Mouse (Mus musculus) liver, embryonic 12.5 days (tissue): ENCODE measurements around the gene Mfsd12. TPM values are rescaled to one million over a fixed set of nuclear protein-coding genes. Genes with fewer than 3 reads are reported as not detected.

Experiments used
- ATAC-seq: fragments of 200-750 bp; cut with Nextera tagmentation; 2 replicates; pipeline ENCODE4 v1.8.0; 2017; ENCODE audit warnings: moderate number of reproducible peaks, mild to moderate bottlenecking, moderate library complexity
- H3K27ac ChIP-seq: fragments of 300-500 bp; sonication (generic); 2 replicates; pipeline ENCODE4 v1.5.1; 2016; ENCODE audit warnings: mild to moderate bottlenecking
- H3K27me3 ChIP-seq: fragments of 300-500 bp; sonication (generic); replicated peaks from 2 replicates; pipeline ENCODE4 v1.6.1; 2016; ENCODE audit warnings: mild to moderate bottlenecking, moderate library complexity
- H3K36me3 ChIP-seq: fragments of 300-500 bp; sonication (generic); 2 replicates; pipeline ENCODE4 v1.6.1; 2016; ENCODE audit warnings: mild to moderate bottlenecking, moderate library complexity
- H3K4me1 ChIP-seq: fragments of 300-500 bp; sonication (generic); 2 replicates; pipeline ENCODE4 v1.6.1; 2016
- H3K4me2 ChIP-seq: fragments of 300-500 bp; sonication (generic); 2 replicates; pipeline ENCODE4 v1.6.1; 2016; ENCODE audit warnings: mild to moderate bottlenecking, moderate library complexity
- H3K4me3 ChIP-seq: fragments of 300-500 bp; sonication (generic); 2 replicates; pipeline ENCODE4 v1.5.1; 2016; ENCODE audit warnings: mild to moderate bottlenecking, moderate library complexity
- H3K9ac ChIP-seq: fragments of 300-500 bp; sonication (generic); 2 replicates; pipeline ENCODE4 v1.6.1; 2016; ENCODE audit warnings: mild to moderate bottlenecking, moderate library complexity
- H3K9me3 ChIP-seq: fragments of 300-500 bp; sonication (generic); replicated peaks from 2 replicates; pipeline ENCODE4 v1.6.1; 2016; ENCODE audit warnings: mild to moderate bottlenecking, moderate library complexity
- WGBS: fragments of 180-500 bp; shearing (Covaris S2); methylation state at CpG from one replicate; pipeline ENCODE4 v1.1.7; 2016; ENCODE audit not compliant: insufficient replicate concordance; 5-methylcytosine and 5-hydroxymethylcytosine counted together
- polyA plus RNA-seq: library from polyadenylated mRNA; unstranded; fragments of >200 nt; fragmentation: Nextera tagmentation; extraction: Ambion mirVana; gene quantifications from 2 replicates; pipeline ENCODE4 v1.2.1, GENCODE M21; 2016

The Mfsd12 gene
- polyA plus RNA-seq, 1 experiment from 2014 or later = 20.8 TPM

- Histone ChIP-seq H3K9ac (peak within 1 kb of the TSS; percentile 93), H3K4me3 (peak within 1 kb of the TSS; percentile 96), H3K4me2 (peak within 1 kb of the TSS; percentile 80), H3K27me3 (no peaks in the 10 kb centered on the region), H3K4me1 (peaks cover 65% of the 10 kb centered on the region), H3K9me3 (no peaks in the 10 kb centered on the region), H3K27ac (peak within 1 kb of the TSS; percentile 88), H3K36me3 (peaks cover 61% of the 10 kb centered on the region)
- WGBS = under 1% methylated on average over 68 of the region's 68 CpGs
- ATAC-seq = peak; percentile 87
These were observed 36.5 kb upstream of the Mfsd12 start, which contains the start of gene Cactin for GRCm38 (mm10) chr10:81320550-81321347. Gene Cactin (plus strand): TSS chr10:81321103.

- H3K4me2 ChIP-seq = peak overlapping the region; percentile 80
- no peak for ATAC-seq
- H3K9me3 ChIP-seq = no peaks in the 10 kb centered on the region
- peak overlapping the region; percentile 88 for H3K27ac ChIP-seq
- H3K9ac ChIP-seq = peak overlapping the region; percentile 93
- peaks cover 62% of the 10 kb centered on the region for H3K36me3 ChIP-seq
- no peaks in the 10 kb centered on the region for H3K27me3 ChIP-seq
- WGBS = 2% methylated on average over 20 of the region's 20 CpGs
- peak overlapping the region; percentile 96 for H3K4me3 ChIP-seq
- H3K4me1 ChIP-seq = peaks cover 65% of the 10 kb centered on the region
These were observed 35.9 kb upstream of the Mfsd12 start for GRCm38 (mm10) chr10:81321436-81321835.

- H3K9me3 ChIP-seq = no peaks in the 10 kb centered on the region
- H3K27ac ChIP-seq = 0 out of 2 replicates have a peak overlapping the region, but pooled peaks have one; percentile 88
- no peak for ATAC-seq
- H3K27me3 ChIP-seq = no peaks in the 10 kb centered on the region
- H3K4me1 ChIP-seq = peaks cover 64% of the 10 kb centered on the region
- peaks cover 70% of the 10 kb centered on the region for H3K36me3 ChIP-seq
- peak overlapping the region; percentile 80 for H3K4me2 ChIP-seq
- H3K4me3 ChIP-seq = peak overlapping the region; percentile 96
- WGBS = 93% methylated on average over 27 of the region's 27 CpGs
- H3K9ac ChIP-seq = peak overlapping the region; percentile 93
These were observed 34.8 kb upstream of the Mfsd12 start for GRCm38 (mm10) chr10:81322444-81322843.

- Histone ChIP-seq H3K36me3 (peaks cover 62% of the 10 kb centered on the region), H3K27me3 (no peaks in the 10 kb centered on the region), H3K4me1 (peaks cover 64% of the 10 kb centered on the region), H3K4me2 (peak overlapping the region; percentile 80; the same call in 1 of the 2 replicates), H3K9ac (no peak overlapping the region), H3K27ac (no peak overlapping the region), H3K9me3 (no peaks in the 10 kb centered on the region), H3K4me3 (0 out of 2 replicates have a peak overlapping the region, but pooled peaks have one; percentile 96)
- no peak for ATAC-seq
- WGBS = 93% methylated on average over 23 of the region's 23 CpGs
These were observed 34.0 kb upstream of the Mfsd12 start for GRCm38 (mm10) chr10:81323141-81323775.

- Histone ChIP-seq H3K27me3 (no peaks in the 10 kb centered on the region), H3K36me3 (peaks cover 55% of the 10 kb centered on the region), H3K9me3 (no peaks in the 10 kb centered on the region), H3K27ac (no peak overlapping the region), H3K9ac (no peak overlapping the region), H3K4me3 (no peak overlapping the region), H3K4me1 (peaks cover 64% of the 10 kb centered on the region), H3K4me2 (no peak overlapping the region)
- ATAC-seq = no peak
- 91% methylated on average over 18 of the region's 18 CpGs for WGBS
These were observed 33.3 kb upstream of the Mfsd12 start for GRCm38 (mm10) chr10:81323791-81324530.

GRCm38 (mm10) chr10:81325176-81325575 lies 32.1 kb upstream of the Mfsd12 start:
- H3K36me3 ChIP-seq = peaks cover 54% of the 10 kb centered on the region
- WGBS = 94% methylated on average over 21 of the region's 21 CpGs

GRCm38 (mm10) chr10:81325781-81326180 lies 31.5 kb upstream of the Mfsd12 start:
- ATAC-seq = no peak

More at GRCm38 (mm10) chr10:81325176-81325575, 32.1 kb upstream of the Mfsd12 start:
- 0 out of 2 replicates have a peak, but pooled peaks cover 7% of the 10 kb centered on the region for H3K27me3 ChIP-seq
- H3K4me1 ChIP-seq = peaks cover 65% of the 10 kb centered on the region
- ATAC-seq = no peak
- no peak overlapping the region for H3K27ac ChIP-seq
- H3K4me2 ChIP-seq = no peak overlapping the region
- no peak overlapping the region for H3K9ac ChIP-seq
- no peak overlapping the region for H3K4me3 ChIP-seq
- no peaks in the 10 kb centered on the region for H3K9me3 ChIP-seq

GRCm38 (mm10) chr10:81326858-81327257 lies 30.4 kb upstream of the Mfsd12 start:
- Histone ChIP-seq H3K4me3 (no peak overlapping the region), H3K27me3 (peaks cover 14% of the 10 kb centered on the region; the same call in 1 of the 2 replicates), H3K9ac (no peak overlapping the region), H3K4me2 (peak overlapping the region; percentile 27), H3K36me3 (peaks cover 54% of the 10 kb centered on the region), H3K27ac (peak overlapping the region; percentile 49; the same call in 1 of the 2 replicates), H3K9me3 (no peaks in the 10 kb centered on the region), H3K4me1 (peaks cover 71% of the 10 kb centered on the region)
- no peak for ATAC-seq
- 40% methylated on average over 6 of the region's 6 CpGs for WGBS

More at GRCm38 (mm10) chr10:81325781-81326180, 31.5 kb upstream of the Mfsd12 start:
- Histone ChIP-seq H3K4me2 (no peak overlapping the region), H3K4me3 (no peak overlapping the region), H3K4me1 (peaks cover 71% of the 10 kb centered on the region), H3K36me3 (peaks cover 54% of the 10 kb centered on the region), H3K9me3 (no peaks in the 10 kb centered on the region), H3K27me3 (0 out of 2 replicates have a peak, but pooled peaks cover 7% of the 10 kb centered on the region), H3K27ac (peak overlapping the region; percentile 49; the same call in 1 of the 2 replicates), H3K9ac (no peak overlapping the region)
- WGBS = 90% methylated on average over 18 of the region's 18 CpGs

- H3K4me1 ChIP-seq = peaks cover 68% of the 10 kb centered on the region
- no peaks in the 10 kb centered on the region for H3K9me3 ChIP-seq
- H3K27me3 ChIP-seq = peaks cover 24% of the 10 kb centered on the region
- WGBS = 33% methylated on average over 2 of the region's 2 CpGs
- peaks cover 45% of the 10 kb centered on the region for H3K36me3 ChIP-seq
- peak; percentile 33 for ATAC-seq
- peak overlapping the region; percentile 68 for H3K27ac ChIP-seq
- H3K9ac ChIP-seq = peak overlapping the region; percentile 23; the same call in 1 of the 2 replicates
- no peak overlapping the region for H3K4me3 ChIP-seq
- peak overlapping the region; percentile 35 for H3K4me2 ChIP-seq
These were observed 29.3 kb upstream of the Mfsd12 start for GRCm38 (mm10) chr10:81327959-81328358.

- Histone ChIP-seq H3K9me3 (no peaks in the 10 kb centered on the region), H3K27ac (peak within 1 kb of the TSS; percentile 68), H3K36me3 (peaks cover 44% of the 10 kb centered on the region), H3K4me2 (peak within 1 kb of the TSS; percentile 35), H3K4me3 (peak within 1 kb of the TSS; percentile 19), H3K9ac (peak within 1 kb of the TSS; percentile 23; the same call in 1 of the 2 replicates), H3K4me1 (peaks cover 64% of the 10 kb centered on the region), H3K27me3 (peaks cover 28% of the 10 kb centered on the region)
- 11% methylated on average over 10 of the region's 10 CpGs for WGBS
- peak; percentile 45 for ATAC-seq
These were observed 28.9 kb upstream of the Mfsd12 start, which contains the start of gene Tbxa2r for GRCm38 (mm10) chr10:81328386-81328785. Gene Tbxa2r (plus strand): TSS chr10:81328731.
